Mouse (Mus musculus) liver, embryonic 15.5 days (tissue): ENCODE data around the gene Stmn1. TPM values are rescaled to one million over a fixed set of nuclear protein-coding genes. Genes with fewer than 3 reads are reported as not detected.

Source experiments
- ATAC-seq: fragments of 200-750 bp; cut with Nextera tagmentation; 2 replicates; pipeline ENCODE4 v1.8.0; 2017; ENCODE audit warnings: moderate number of reproducible peaks, mild to moderate bottlenecking, moderate library complexity; ENCODE audit not compliant: insufficient read depth
- H3K27ac ChIP-seq: fragments of 300-500 bp; sonication (generic); replicated peaks from 2 replicates; pipeline ENCODE4 v1.5.1; 2015; ENCODE audit warnings: mild to moderate bottlenecking, inconsistent platforms
- H3K27me3 ChIP-seq: fragments of 300-500 bp; sonication (generic); 2 replicates; pipeline ENCODE4 v1.6.1; 2015; ENCODE audit warnings: mild to moderate bottlenecking, inconsistent platforms
- H3K36me3 ChIP-seq: fragments of 300-500 bp; sonication (generic); replicated peaks from 2 replicates; pipeline ENCODE4 v1.6.1; 2015; ENCODE audit warnings: moderate library complexity, mild to moderate bottlenecking, inconsistent platforms
- H3K4me1 ChIP-seq: fragments of 300-500 bp; sonication (generic); replicated peaks from 2 replicates; pipeline ENCODE4 v1.6.1; 2015; ENCODE audit warnings: inconsistent platforms
- H3K4me2 ChIP-seq: fragments of 300-500 bp; sonication (generic); 2 replicates; pipeline ENCODE4 v1.6.1; 2015; ENCODE audit warnings: moderate library complexity, mild to moderate bottlenecking, inconsistent platforms
- H3K4me3 ChIP-seq: fragments of 300-500 bp; sonication (generic); replicated peaks from 2 replicates; pipeline ENCODE4 v1.5.1; 2015; ENCODE audit warnings: mild to moderate bottlenecking, inconsistent platforms
- H3K9ac ChIP-seq: fragments of 300-500 bp; sonication (generic); 2 replicates; pipeline ENCODE4 v1.6.1; 2015; ENCODE audit warnings: moderate library complexity, mild to moderate bottlenecking, inconsistent platforms
- H3K9me3 ChIP-seq: fragments of 300-500 bp; sonication (generic); replicated peaks from 2 replicates; pipeline ENCODE4 v1.6.1; 2016; ENCODE audit warnings: inconsistent platforms
- WGBS: fragments of 180-500 bp; shearing (Covaris S2); methylation state at CpG from one replicate; pipeline ENCODE4 v1.1.7; 2015; ENCODE audit warnings: mixed read lengths; ENCODE audit not compliant: insufficient replicate concordance; 5-methylcytosine and 5-hydroxymethylcytosine counted together
- microRNA-seq: library from miRNA; unstranded; fragments of <30 nt; microRNA quantifications from one replicate; pipeline ENCODE4, GENCODE M21; 2016
- polyA plus RNA-seq: library from polyadenylated mRNA; unstranded; fragments of >200 nt; fragmentation: Nextera tagmentation; extraction: Ambion mirVana; gene quantifications from 2 replicates; pipeline ENCODE4 v1.2.1, GENCODE M21; 2015

Stmn1 gene
- polyA plus RNA-seq, 1 experiment from 2014 or later: 432 TPM

- no peak for ATAC-seq
- 68% methylated on average over 11 of the region's 11 CpGs for WGBS
These were observed 46.3 kb downstream of the Stmn1 start for GRCm38 (mm10) chr4:134514309-134514930.

GRCm38 (mm10) chr4:134515614-134516013 is 47.5 kb downstream of the Stmn1 start:
- peak overlapping the region; percentile 8; the same call in 1 of the 2 replicates for H3K27ac ChIP-seq
- no peak overlapping the region for H3K4me3 ChIP-seq
- H3K9ac ChIP-seq: no peak overlapping the region
- H3K4me1 ChIP-seq: peaks cover 70% of the 10 kb centered on the region
- 0 out of 2 replicates have a peak overlapping the region, but pooled peaks have one; percentile 13 for H3K4me2 ChIP-seq
- peaks cover 40% of the 10 kb centered on the region for H3K36me3 ChIP-seq
- no peaks in the 10 kb centered on the region for H3K27me3 ChIP-seq
- 49% methylated on average over 7 of the region's 7 CpGs for WGBS
- no peak for ATAC-seq
- H3K9me3 ChIP-seq: no peaks in the 10 kb centered on the region

More at GRCm38 (mm10) chr4:134514309-134514930, 46.3 kb downstream of the Stmn1 start:
- H3K27me3 ChIP-seq: no peaks in the 10 kb centered on the region
- H3K9me3 ChIP-seq: no peaks in the 10 kb centered on the region
- peak overlapping the region; percentile 71 for H3K4me3 ChIP-seq
- peak overlapping the region; percentile 71 for H3K27ac ChIP-seq
- H3K36me3 ChIP-seq: peaks cover 30% of the 10 kb centered on the region
- peak overlapping the region; percentile 92 for H3K4me2 ChIP-seq
- peak overlapping the region; percentile 42 for H3K9ac ChIP-seq
- peaks cover 76% of the 10 kb centered on the region for H3K4me1 ChIP-seq

GRCm38 (mm10) chr4:134516981-134517380 is 48.9 kb downstream of the Stmn1 start:
- H3K9ac ChIP-seq: no peak overlapping the region
- H3K4me1 ChIP-seq: peaks cover 58% of the 10 kb centered on the region
- peaks cover 54% of the 10 kb centered on the region for H3K36me3 ChIP-seq
- no peak for ATAC-seq
- no peaks in the 10 kb centered on the region for H3K9me3 ChIP-seq
- WGBS: 65% methylated on average over 8 of the region's 8 CpGs
- peak overlapping the region; percentile 21; the same call in 1 of the 2 replicates for H3K27ac ChIP-seq
- H3K27me3 ChIP-seq: no peaks in the 10 kb centered on the region
- H3K4me2 ChIP-seq: no peak overlapping the region
- no peak overlapping the region for H3K4me3 ChIP-seq

GRCm38 (mm10) chr4:134517719-134518118 is 49.6 kb downstream of the Stmn1 start:
- H3K9me3 ChIP-seq: no peaks in the 10 kb centered on the region
- H3K9ac ChIP-seq: no peak overlapping the region
- no peaks in the 10 kb centered on the region for H3K27me3 ChIP-seq
- peaks cover 61% of the 10 kb centered on the region for H3K36me3 ChIP-seq
- no peak overlapping the region for H3K4me3 ChIP-seq
- 0 out of 2 replicates have a peak overlapping the region, but pooled peaks have one; percentile 12 for H3K27ac ChIP-seq
- ATAC-seq: no peak
- peaks cover 51% of the 10 kb centered on the region for H3K4me1 ChIP-seq
- no peak overlapping the region for H3K4me2 ChIP-seq
- WGBS: 73% methylated on average over 10 of the region's 10 CpGs

- H3K36me3 ChIP-seq: peaks cover 69% of the 10 kb centered on the region
- ATAC-seq: no peak
- H3K4me2 ChIP-seq: no peak overlapping the region
- H3K27ac ChIP-seq: no peak overlapping the region
- H3K27me3 ChIP-seq: no peaks in the 10 kb centered on the region
- no peaks in the 10 kb centered on the region for H3K9me3 ChIP-seq
- H3K4me1 ChIP-seq: peaks cover 45% of the 10 kb centered on the region
- WGBS: 83% methylated on average over 4 of the region's 4 CpGs
- no peak overlapping the region for H3K9ac ChIP-seq
- H3K4me3 ChIP-seq: no peak overlapping the region
These were observed 50.4 kb downstream of the Stmn1 start for GRCm38 (mm10) chr4:134518541-134518940.

- Histone ChIP-seq H3K27me3 (no peaks in the 10 kb centered on the region), H3K9ac (no peak overlapping the region), H3K4me1 (peaks cover 37% of the 10 kb centered on the region), H3K27ac (no peak overlapping the region), H3K4me3 (no peak overlapping the region), H3K9me3 (no peaks in the 10 kb centered on the region), H3K4me2 (no peak overlapping the region), H3K36me3 (peaks cover 71% of the 10 kb centered on the region)
- ATAC-seq: no peak
These were observed 51.2 kb downstream of the Stmn1 start for GRCm38 (mm10) chr4:134519281-134519680.

Small RNAs within 50 kb of the gene (microRNA-seq; reads per million reads assigned to microRNA genes)
- gene Gm23634: 11.4 reads per million, percentile 29 among the genes with 10 or more reads in this experiment

Other genes starting within 250 kb of the Stmn1 start
- gene Catsper4, start 240.9 kb upstream of the Stmn1 start, polyA plus RNA-seq: not detected in 2 replicates
- 0.10 TPM in 2 replicates for gene Cnksr1, start 229.9 kb upstream of the Stmn1 start, polyA plus RNA-seq
- 0.16 TPM in 1 of 2 replicates, not detected in the other for gene E130218I03Rik, start 224.7 kb upstream of the Stmn1 start, polyA plus RNA-seq
- gene Zfp593, start 222.7 kb upstream of the Stmn1 start, polyA plus RNA-seq: 5.4 and 5.8 TPM in 2 replicates
- not detected in 2 replicates for gene Gm30191, start 221.4 kb upstream of the Stmn1 start, polyA plus RNA-seq
- 0.46 and 1.0 TPM in 2 replicates for gene Grrp1, start 214.2 kb upstream of the Stmn1 start, polyA plus RNA-seq
- 9.8 and 11.9 TPM in 2 replicates for gene Pdik1l, start 180.4 kb upstream of the Stmn1 start, polyA plus RNA-seq
- gene Trim63, start 153.2 kb upstream of the Stmn1 start, polyA plus RNA-seq: 0.24 and 0.31 TPM in 2 replicates
- 0.06 TPM in 1 of 2 replicates, not detected in the other for gene Slc30a2, start 125.1 kb upstream of the Stmn1 start, polyA plus RNA-seq
- gene Extl1, start 84.5 kb upstream of the Stmn1 start, polyA plus RNA-seq: 0.09 and 0.22 TPM in 2 replicates
- gene Pafah2, start 72.0 kb upstream of the Stmn1 start, polyA plus RNA-seq: 5.4 and 6.8 TPM in 2 replicates
- gene Paqr7, start 28.4 kb downstream of the Stmn1 start, polyA plus RNA-seq: 7.8 and 8.4 TPM in 2 replicates
- gene Aunip, start 42.7 kb downstream of the Stmn1 start, polyA plus RNA-seq: 14.0 and 18.9 TPM in 2 replicates
- 39.6 and 40.3 TPM in 2 replicates for gene Mtfr1l, start 67.1 kb downstream of the Stmn1 start, polyA plus RNA-seq
- 4.1 and 6.6 TPM in 2 replicates for gene Selenon, start 83.8 kb downstream of the Stmn1 start, polyA plus RNA-seq
- 1.4 and 2.0 TPM in 2 replicates for gene Man1c1, start 236.0 kb downstream of the Stmn1 start, polyA plus RNA-seq